Mouse (Mus musculus) gastrocnemius, adult 2 months (tissue): ENCODE data around the gene Sipa1l1. TPM values are rescaled to one million over a fixed set of nuclear protein-coding genes. Genes with fewer than 3 reads are reported as not detected.

Experiments used
- DNase-seq: peaks from one replicate; pipeline ENCODE4 v3.0.0; 2022
- H3K27ac ChIP-seq: fragments of 200-600 bp; 2 replicates; pipeline ENCODE4 v1.8.1; 2022; ENCODE audit warnings: mild to moderate bottlenecking
- H3K4me3 ChIP-seq: fragments of 200-600 bp; 2 replicates; pipeline ENCODE4 v1.8.1; 2022; ENCODE audit warnings: mild to moderate bottlenecking, moderate library complexity
- CTCF ChIP-seq: fragments of 200-600 bp; IDR thresholded peaks from 2 replicates; pipeline ENCODE4 v1.8.1; 2022; ENCODE audit warnings: antibody characterized with exemption, mild to moderate bottlenecking, moderate library complexity
- intact Hi-C: fragments of 180-260 bp; cut with DNase I; formaldehyde crosslinking; loops from one replicate; pipeline ENCODE4 v1.15.1; 2025
- total RNA-seq, 2 experiments: library from RNA; stranded (reverse); gene quantifications; 2 replicates each; pipeline ENCODE4 v1.2.3; 2021

The Sipa1l1 gene
- total RNA-seq, 2 experiments from 2014 or later: 7.4 to 10.6 TPM

GRCm38 (mm10) chr12:82407531-82408255 is 238.6 kb downstream of the Sipa1l1 start:
- no peak for DNase-seq
- intact Hi-C loops: no loop called here
- no peak for TF ChIP-seq CTCF
- Histone ChIP-seq H3K4me3 (0 out of 2 replicates have a peak overlapping the region, but pooled peaks have one; percentile 15), H3K27ac (peak overlapping the region; percentile 41; the same call in 1 of the 2 replicates)

- DNase-seq: peak; percentile 94
- H3K27ac ChIP-seq: peak overlapping the region; percentile 41; the same call in 1 of the 2 replicates
- no peak for TF ChIP-seq CTCF
- H3K4me3 ChIP-seq: 0 out of 2 replicates have a peak overlapping the region, but pooled peaks have one; percentile 15
- intact Hi-C loops: no loop called here
These were observed 239.4 kb downstream of the Sipa1l1 start for GRCm38 (mm10) chr12:82408486-82408885.

GRCm38 (mm10) chr12:82409686-82410472 is 240.8 kb downstream of the Sipa1l1 start:
- 0 out of 2 replicates have a peak overlapping the region, but pooled peaks have one; percentile 9 for H3K27ac ChIP-seq
- no peak for TF ChIP-seq CTCF
- intact Hi-C loops: loop anchor here (5.0 kb wide), 1 partner anchor 57 kb away; no protein-coding TSS in a partner anchor

GRCm38 (mm10) chr12:82412291-82413032 is 243.3 kb downstream of the Sipa1l1 start:
- no peak overlapping the region for H3K4me3 ChIP-seq
- TF ChIP-seq CTCF: no peak
- intact Hi-C loops: loop anchor here (5.0 kb wide), 1 partner anchor 55 kb away; no protein-coding TSS in a partner anchor
- peak; percentile 40 for DNase-seq
- peak overlapping the region; percentile 70 for H3K27ac ChIP-seq

More at GRCm38 (mm10) chr12:82409686-82410472, 240.8 kb downstream of the Sipa1l1 start:
- no peak for DNase-seq
- no peak overlapping the region for H3K4me3 ChIP-seq

GRCm38 (mm10) chr12:82415690-82416364 is 246.7 kb downstream of the Sipa1l1 start:
- no peak for TF ChIP-seq CTCF
- H3K4me3 ChIP-seq: no peak overlapping the region
- peak; percentile 86 for DNase-seq
- intact Hi-C loops: no loop called here
- no peak overlapping the region for H3K27ac ChIP-seq

- intact Hi-C loops: no loop called here
- no peak overlapping the region for H3K27ac ChIP-seq
- H3K4me3 ChIP-seq: no peak overlapping the region
- TF ChIP-seq CTCF: no peak
- DNase-seq: no peak
These were observed 249.9 kb downstream of the Sipa1l1 start for GRCm38 (mm10) chr12:82419027-82419426.

GRCm38 (mm10) chr12:82424783-82425182 is 255.7 kb downstream of the Sipa1l1 start:
- no peak overlapping the region for H3K4me3 ChIP-seq
- TF ChIP-seq CTCF: 0 out of 2 replicates have a peak, but pooled peaks have one; percentile 1
- no peak overlapping the region for H3K27ac ChIP-seq
- intact Hi-C loops: no loop called here
- DNase-seq: peak; percentile 38

GRCm38 (mm10) chr12:82425853-82426252 is 256.7 kb downstream of the Sipa1l1 start:
- TF ChIP-seq CTCF: no peak
- Histone ChIP-seq H3K4me3 (no peak overlapping the region), H3K27ac (no peak overlapping the region)
- intact Hi-C loops: no loop called here
- no peak for DNase-seq

- DNase-seq: no peak
These were observed 258.3 kb downstream of the Sipa1l1 start for GRCm38 (mm10) chr12:82427416-82427815.

GRCm38 (mm10) chr12:82428466-82428865 is 259.3 kb downstream of the Sipa1l1 start:
- intact Hi-C loops: no loop called here
- H3K4me3 ChIP-seq: no peak overlapping the region
- no peak for DNase-seq
- TF ChIP-seq CTCF: no peak
- no peak overlapping the region for H3K27ac ChIP-seq

More at GRCm38 (mm10) chr12:82427416-82427815, 258.3 kb downstream of the Sipa1l1 start:
- Histone ChIP-seq H3K27ac (no peak overlapping the region), H3K4me3 (no peak overlapping the region)
- intact Hi-C loops: no loop called here
- TF ChIP-seq CTCF: no peak

- no peak for DNase-seq
- no peak overlapping the region for H3K27ac ChIP-seq
- no peak overlapping the region for H3K4me3 ChIP-seq
- no peak for TF ChIP-seq CTCF
- intact Hi-C loops: no loop called here
These were observed 264.2 kb downstream of the Sipa1l1 start for GRCm38 (mm10) chr12:82433311-82433710.

- intact Hi-C loops: no loop called here
- no peak for DNase-seq
- H3K4me3 ChIP-seq: no peak overlapping the region
- no peak for TF ChIP-seq CTCF
- no peak overlapping the region for H3K27ac ChIP-seq
These were observed 265.5 kb downstream of the Sipa1l1 start for GRCm38 (mm10) chr12:82434591-82434990.
